Comparison of ENCODE assay signal across 8 mouse cellular contexts in genomic region chr11:94939280-94939679, GRCm38 (mm10). TPM values are rescaled to one million over a fixed set of nuclear protein-coding genes. Genes with fewer than 3 reads are reported as not detected.
DNase-seq lines count a peak whose midpoint lies in the region; ATAC-seq and TF ChIP-seq lines count a peak whose summit lies in the region.

No protein-coding gene starts in this region.

- H3K4me2 ChIP-seq in heart, embryonic 11.5 days = no peak overlapping the region

- intact Hi-C loops in left cerebral cortex, adult 2 months (cut with DNase I) = loop anchor here (1.0 to 5.0 kb wide), 2 partner anchors 30 to 103 kb away; partner anchors contain the start of gene Pdk2

- DNase-seq in heart, adult 11 months = peak; percentile 96
- peak; percentile 84 for DNase-seq in adipocyte (ENCODE audit: low spot score)
- peak; percentile 83 for DNase-seq in embryonic facial prominence, embryonic 10.5 days (ENCODE audit: low spot score)
- DNase-seq in heart, postnatal 4 days = peak; percentile 89
- DNase-seq in left cerebral cortex, adult 2 months (ENCODE audit: extremely low spot score in 1 of 2, low spot score in 2 of 2) = peak; percentile 65 to 75
- DNase-seq in splenic B cell, adult 2 months (ENCODE audit: low read depth, low spot score) = peak; percentile 65

- H3K36me3 ChIP-seq in heart, embryonic 11.5 days (ENCODE audit: control insufficient read depth, insufficient read depth, low read length) = no peaks in the 10 kb centered on the region
- H3K36me3 ChIP-seq in embryonic facial prominence, embryonic 10.5 days (replicated peaks) = peaks cover 48% of the 10 kb centered on the region
- no peaks in the 10 kb centered on the region for H3K36me3 ChIP-seq in splenic B cell, adult 2 months (ENCODE audit: control insufficient read depth, insufficient read depth, low read length, poor library complexity, severe bottlenecking)

- H3K27me3 ChIP-seq in heart, embryonic 11.5 days (ENCODE audit: control insufficient read depth, insufficient read depth, low read length) = peaks cover 32% of the 10 kb centered on the region
- peaks cover 98% of the 10 kb centered on the region for H3K27me3 ChIP-seq in embryonic facial prominence, embryonic 10.5 days (replicated peaks; ENCODE audit: low read depth, poor library complexity, severe bottlenecking)
- H3K27me3 ChIP-seq in splenic B cell, adult 2 months (ENCODE audit: control insufficient read depth, insufficient read depth, low read length, poor library complexity, severe bottlenecking) = no peaks in the 10 kb centered on the region

- no peak for ATAC-seq in heart, embryonic 11.5 days (replicated peaks; ENCODE audit: insufficient number of reproducible peaks, low FRiP score, low TSS enrichment)
- ATAC-seq in megakaryocyte, adult 5-6 weeks (ENCODE audit: poor library complexity, severe bottlenecking) = peak; percentile 59

- no peak overlapping the region for H3K4me3 ChIP-seq in heart, embryonic 11.5 days (ENCODE audit: low read depth, low read length)
- H3K4me3 ChIP-seq in embryonic facial prominence, embryonic 10.5 days = no peak overlapping the region
- no peak overlapping the region for H3K4me3 ChIP-seq in left cerebral cortex, adult 2 months

- H3K9me3 ChIP-seq in heart, embryonic 11.5 days (replicated peaks; ENCODE audit: control insufficient read depth, low read length) = no peaks in the 10 kb centered on the region
- H3K9me3 ChIP-seq in embryonic facial prominence, embryonic 10.5 days = no peaks in the 10 kb centered on the region

- peak; percentile 94 for TF ChIP-seq CTCF in left cerebral cortex, adult 2 months (IDR thresholded peaks at IDR 0.05)

- peaks cover 10% of the 10 kb centered on the region; the same call in 1 of the 2 replicates for H3K4me1 ChIP-seq in heart, embryonic 11.5 days (ENCODE audit: control insufficient read depth, insufficient read depth, low read length)
- peaks cover 44% of the 10 kb centered on the region for H3K4me1 ChIP-seq in embryonic facial prominence, embryonic 10.5 days

- WGBS in heart, embryonic 11.5 days (ENCODE audit: insufficient replicate concordance) = 13% methylated on average over 4 of the region's 4 CpGs
- WGBS in embryonic facial prominence, embryonic 10.5 days = 16% methylated on average over 4 of the region's 4 CpGs

- H3K27ac ChIP-seq in heart, embryonic 11.5 days (ENCODE audit: low read depth, low read length) = no peak overlapping the region
- H3K27ac ChIP-seq in embryonic facial prominence, embryonic 10.5 days (replicated peaks) = no peak overlapping the region
- no peak overlapping the region for H3K27ac ChIP-seq in left cerebral cortex, adult 2 months

- H3K9ac ChIP-seq in heart, embryonic 11.5 days (ENCODE audit: low read depth, low read length) = no peak overlapping the region

RNA-seq across cellular contexts. Expression of gene Col1a1, which starts 3.3 kb away (rescaled TPM):
- 129 and 157 TPM in 2 replicates for polyA plus RNA-seq in heart, embryonic 11.5 days (2014; fragmentation: Nextera tagmentation; extraction: Ambion mirVana)
- polyA plus RNA-seq in embryonic facial prominence, embryonic 10.5 days (2016; fragmentation: Nextera tagmentation; extraction: Ambion mirVana) = 61.5 and 88.8 TPM in 2 replicates
- total RNA-seq in heart, postnatal 4 days (2021) = 100 to 1,000 TPM; 861 to 965 TPM
- 10 to 100 TPM; 15.2 to 16.9 TPM for total RNA-seq in left cerebral cortex, adult 2 months (2021)
- total RNA-seq in megakaryocyte, adult 5-6 weeks (2015) = 0.36 and 0.42 TPM in 2 replicates
- total RNA-seq in megakaryocyte, adult 5-6 weeks (2017) = 0.49 and 4.8 TPM in 2 replicates

RNA-seq across cellular contexts. Expression of gene Hils1, which starts 28.1 kb away (rescaled TPM):
- 0.24 TPM in 1 of 2 replicates, not detected in the other for polyA plus RNA-seq in heart, embryonic 11.5 days (2014; fragmentation: Nextera tagmentation; extraction: Ambion mirVana)
- polyA plus RNA-seq in embryonic facial prominence, embryonic 10.5 days (2016; fragmentation: Nextera tagmentation; extraction: Ambion mirVana) = not detected in 2 replicates
- not detected for total RNA-seq in heart, postnatal 4 days (2021)
- not detected for total RNA-seq in left cerebral cortex, adult 2 months (2021)
- not detected in 2 replicates for total RNA-seq in megakaryocyte, adult 5-6 weeks (2015)
- total RNA-seq in megakaryocyte, adult 5-6 weeks (2017) = not detected in 2 replicates

RNA-seq across cellular contexts. Expression of gene Sgca, which starts 36.8 kb away (rescaled TPM):
- polyA plus RNA-seq in heart, embryonic 11.5 days (2014; fragmentation: Nextera tagmentation; extraction: Ambion mirVana) = 24.7 and 25.3 TPM in 2 replicates
- 0.17 TPM in 1 of 2 replicates, not detected in the other for polyA plus RNA-seq in embryonic facial prominence, embryonic 10.5 days (2016; fragmentation: Nextera tagmentation; extraction: Ambion mirVana)
- total RNA-seq in heart, postnatal 4 days (2021) = 10 to 100 TPM; 67.0 to 89.1 TPM
- under 1 TPM in 1 of 2 experiments, not detected in 1; 0.35 TPM for total RNA-seq in left cerebral cortex, adult 2 months (2021)
- total RNA-seq in megakaryocyte, adult 5-6 weeks (2015) = not detected in 2 replicates
- not detected in 2 replicates for total RNA-seq in megakaryocyte, adult 5-6 weeks (2017)

RNA-seq across cellular contexts. Expression of gene Ppp1r9b, which starts 51.6 kb away (rescaled TPM):
- polyA plus RNA-seq in heart, embryonic 11.5 days (2014; fragmentation: Nextera tagmentation; extraction: Ambion mirVana) = 11.4 and 16.3 TPM in 2 replicates
- polyA plus RNA-seq in embryonic facial prominence, embryonic 10.5 days (2016; fragmentation: Nextera tagmentation; extraction: Ambion mirVana) = 8.3 and 9.4 TPM in 2 replicates
- 10 to 100 TPM; 45.3 to 46.3 TPM for total RNA-seq in heart, postnatal 4 days (2021)
- total RNA-seq in left cerebral cortex, adult 2 months (2021) = 100 to 1,000 TPM; 709 to 735 TPM
- 73.7 and 76.7 TPM in 2 replicates for total RNA-seq in megakaryocyte, adult 5-6 weeks (2015)
- 155 and 158 TPM in 2 replicates for total RNA-seq in megakaryocyte, adult 5-6 weeks (2017)

Comparison
In these comparisons a context has a peak if more than half of its experiments do, and no peak if none do; other contexts are left out.
1. RNA of gene Col1a1, which starts 3.3 kb away (total RNA-seq): 861 to 965 TPM in heart, postnatal 4 days; 15.2 to 16.9 TPM in left cerebral cortex, adult 2 months and 0.36 to 4.8 TPM in megakaryocyte, adult 5-6 weeks; every median in the first group is over 10 times any median in the second.
2. RNA of gene Sgca, which starts 36.8 kb away (total RNA-seq): 67.0 to 89.1 TPM in heart, postnatal 4 days; 0.35 TPM in left cerebral cortex, adult 2 months and not detected in megakaryocyte, adult 5-6 weeks; every median in the first group is over 10 times any median in the second.
3. Peak in every context shown above with its lines, with median percentiles within 50 percentile points of each other: DNase-seq.